Mouse (Mus musculus): Measurements from ENCODE around the gene Zfhx3.
A peak's percentile ranks its signal among the peaks of the same experiment; 100 is the strongest.

Gene Zfhx3

GRCm38 (mm10) chr8:108699011-108699410 lies 756.6 kb downstream of the Zfhx3 start:
- DNase-seq (ENCODE audit: low spot score in 2 of 2): no peak

DNA sequence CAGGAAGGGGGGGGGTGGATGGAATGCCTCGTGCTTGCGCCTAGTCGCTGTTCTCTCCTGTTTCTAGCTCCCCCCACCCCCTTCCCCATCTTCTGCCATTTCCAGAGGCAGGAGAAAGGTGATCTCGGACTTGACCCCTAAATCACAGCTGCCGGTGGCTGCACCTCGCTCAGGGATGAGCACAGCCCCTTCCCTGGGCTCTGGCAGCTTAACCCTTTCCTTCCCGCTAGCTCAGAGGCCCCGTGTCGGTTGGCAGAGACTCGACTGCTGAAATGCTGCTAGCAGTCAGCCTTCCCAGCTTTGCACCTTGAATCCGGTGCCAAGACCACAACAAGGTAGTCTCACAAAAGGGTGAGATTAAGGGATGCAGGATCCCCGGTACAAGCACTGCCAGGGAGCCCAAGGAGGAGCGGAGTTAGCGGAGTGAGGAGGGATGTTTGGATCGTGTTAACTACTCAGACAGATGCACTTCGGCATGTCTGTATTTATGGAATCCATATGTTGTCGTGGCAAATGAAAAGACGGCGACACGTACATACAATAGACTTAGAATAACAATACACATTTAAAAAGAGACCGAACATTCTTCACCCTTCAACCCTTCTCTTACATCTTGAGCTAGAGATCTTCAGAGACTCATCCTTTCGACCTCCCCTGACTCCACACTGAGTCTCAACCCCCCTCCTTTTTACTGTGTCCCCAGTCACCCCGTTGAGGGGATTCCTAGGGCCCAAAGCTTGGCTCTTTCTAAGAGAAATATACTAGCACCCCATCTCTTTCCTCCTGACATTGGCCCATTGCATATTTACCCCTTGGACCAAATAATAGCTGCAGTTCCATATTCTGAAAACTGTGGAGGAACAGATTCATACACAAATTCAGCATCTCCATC lies 757.3 kb downstream of the Zfhx3 start:
- DNase-seq (ENCODE audit: low spot score in 2 of 2): no peak

DNA sequence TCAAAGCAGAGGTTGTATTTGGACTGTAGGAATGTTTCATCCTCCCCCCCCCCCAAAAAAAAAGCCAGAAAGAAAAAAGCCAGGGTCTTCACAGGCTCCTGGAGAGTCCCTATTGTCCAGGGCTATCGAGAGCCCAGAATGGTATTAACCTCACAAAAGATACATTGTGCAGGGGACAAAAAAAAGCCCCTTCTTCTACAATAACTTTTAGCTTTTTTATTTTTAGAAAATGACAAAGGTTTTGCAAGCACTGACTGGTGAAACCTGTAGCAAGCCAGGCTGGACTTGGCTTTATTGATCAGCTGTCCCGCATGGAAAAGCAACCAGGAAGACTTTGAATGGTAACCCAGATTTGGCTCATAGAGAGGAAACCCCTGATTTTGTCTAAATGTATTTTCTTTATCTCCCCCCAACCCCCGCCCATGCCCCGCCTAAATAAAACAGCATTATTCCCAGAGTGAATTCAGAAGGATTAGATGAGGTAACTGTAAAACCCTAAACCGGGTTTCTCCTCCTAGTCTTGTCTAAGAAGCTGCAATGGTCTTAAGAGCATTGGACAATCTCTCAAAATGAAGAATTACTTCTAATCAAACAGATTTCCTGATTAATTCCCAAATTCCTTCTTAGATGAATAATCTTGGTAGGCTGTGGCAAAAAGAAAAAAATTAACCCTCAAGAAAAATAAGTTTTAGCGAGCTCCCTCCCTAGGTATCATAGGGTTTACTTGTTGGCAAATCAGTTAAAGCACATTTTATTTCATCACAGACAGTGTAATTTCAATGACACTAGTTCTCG lies 759.1 kb downstream of the Zfhx3 start:
- no peak for DNase-seq (ENCODE audit: low spot score in 2 of 2)

GRCm38 (mm10) chr8:108702201-108702600 lies 759.8 kb downstream of the Zfhx3 start:
- DNase-seq (ENCODE audit: low spot score in 2 of 2): no peak

GRCm38 (mm10) chr8:108705751-108706150 lies 763.3 kb downstream of the Zfhx3 start:
- no peak for DNase-seq (ENCODE audit: low spot score in 2 of 2)

GRCm38 (mm10) chr8:108706491-108706847 lies 764.0 kb downstream of the Zfhx3 start:
- DNase-seq (ENCODE audit: low spot score in 2 of 2): no peak

GRCm38 (mm10) chr8:108706848-108707541 lies 764.6 kb downstream of the Zfhx3 start:
- no peak for DNase-seq (ENCODE audit: low spot score in 2 of 2)

- no peak for DNase-seq (ENCODE audit: low spot score in 2 of 2)
These were observed 765.3 kb downstream of the Zfhx3 start for GRCm38 (mm10) chr8:108707576-108708281.

- DNase-seq (ENCODE audit: low spot score in 2 of 2): no peak
These were observed 766.5 kb downstream of the Zfhx3 start for GRCm38 (mm10) chr8:108708833-108709387.

GRCm38 (mm10) chr8:108709441-108709840 lies 767.0 kb downstream of the Zfhx3 start:
- no peak for DNase-seq (ENCODE audit: low spot score in 2 of 2)

DNA sequence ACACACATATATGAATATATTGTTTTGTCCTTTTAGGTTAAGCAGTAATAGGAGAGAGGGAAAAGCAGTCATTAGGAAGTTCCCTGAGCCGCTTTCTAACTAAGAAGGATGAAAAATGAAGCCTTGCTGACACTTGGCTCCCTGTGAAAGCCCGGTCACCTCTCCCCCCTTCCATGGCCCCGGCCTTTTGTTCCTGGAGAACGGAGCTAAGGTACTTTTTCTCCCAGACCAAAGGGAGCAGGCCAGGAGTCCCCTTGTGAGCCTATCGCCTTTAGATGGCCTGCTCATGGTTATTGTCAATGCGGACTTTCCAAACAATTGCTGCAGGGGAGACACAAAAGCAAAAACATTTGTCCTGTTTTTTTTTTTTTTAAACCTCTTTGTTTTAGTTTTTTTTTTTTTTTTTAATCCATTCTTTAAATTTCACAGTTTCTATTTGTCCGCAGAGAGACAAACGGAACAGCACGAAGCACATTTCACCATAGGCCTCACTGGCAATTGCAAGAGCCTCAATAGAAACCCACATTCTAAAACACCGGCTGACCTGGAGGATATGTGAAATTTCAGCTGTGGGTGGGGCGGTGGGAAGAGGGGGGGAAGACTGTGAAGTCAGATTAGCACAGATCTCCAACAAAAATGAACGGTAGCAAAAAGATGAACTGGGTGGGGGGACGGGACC lies 767.6 kb downstream of the Zfhx3 start:
- DNase-seq (ENCODE audit: low spot score in 2 of 2): no peak

- DNase-seq (ENCODE audit: low spot score in 2 of 2): no peak
These were observed 768.4 kb downstream of the Zfhx3 start for GRCm38 (mm10) chr8:108710607-108711489.

- DNase-seq (ENCODE audit: low spot score in 2 of 2): no peak
These were observed 769.0 kb downstream of the Zfhx3 start for GRCm38 (mm10) chr8:108711490-108711793.

- DNase-seq (ENCODE audit: low spot score in 2 of 2): no peak
These were observed 769.6 kb downstream of the Zfhx3 start for GRCm38 (mm10) chr8:108712001-108712411.

DNA sequence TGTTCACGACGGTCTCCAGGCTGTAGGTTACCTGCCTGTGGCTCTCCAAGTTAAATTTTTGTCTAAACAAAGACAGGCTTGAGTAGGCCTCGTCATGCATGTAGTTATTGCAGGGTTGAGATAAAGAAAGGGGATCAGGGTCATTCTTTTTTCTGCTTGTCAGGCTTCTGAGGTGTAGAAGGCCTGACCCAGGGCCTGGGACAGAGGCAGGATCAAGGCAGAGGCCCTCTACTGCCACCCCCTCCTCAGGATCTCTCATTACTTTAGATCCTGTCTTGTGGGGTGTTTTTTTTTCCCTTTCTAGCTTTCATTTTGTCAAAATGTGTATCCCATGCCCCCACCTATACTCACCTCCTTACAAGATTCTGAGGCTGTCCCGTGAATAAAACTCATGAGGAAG lies 770.2 kb downstream of the Zfhx3 start:
- DNase-seq (ENCODE audit: low spot score in 2 of 2): no peak

GRCm38 (mm10) chr8:108713346-108714142 lies 771.1 kb downstream of the Zfhx3 start:
- no peak for DNase-seq (ENCODE audit: low spot score in 2 of 2)

- DNase-seq (ENCODE audit: low spot score in 2 of 2): no peak
These were observed 771.7 kb downstream of the Zfhx3 start for GRCm38 (mm10) chr8:108714143-108714635.

DNA sequence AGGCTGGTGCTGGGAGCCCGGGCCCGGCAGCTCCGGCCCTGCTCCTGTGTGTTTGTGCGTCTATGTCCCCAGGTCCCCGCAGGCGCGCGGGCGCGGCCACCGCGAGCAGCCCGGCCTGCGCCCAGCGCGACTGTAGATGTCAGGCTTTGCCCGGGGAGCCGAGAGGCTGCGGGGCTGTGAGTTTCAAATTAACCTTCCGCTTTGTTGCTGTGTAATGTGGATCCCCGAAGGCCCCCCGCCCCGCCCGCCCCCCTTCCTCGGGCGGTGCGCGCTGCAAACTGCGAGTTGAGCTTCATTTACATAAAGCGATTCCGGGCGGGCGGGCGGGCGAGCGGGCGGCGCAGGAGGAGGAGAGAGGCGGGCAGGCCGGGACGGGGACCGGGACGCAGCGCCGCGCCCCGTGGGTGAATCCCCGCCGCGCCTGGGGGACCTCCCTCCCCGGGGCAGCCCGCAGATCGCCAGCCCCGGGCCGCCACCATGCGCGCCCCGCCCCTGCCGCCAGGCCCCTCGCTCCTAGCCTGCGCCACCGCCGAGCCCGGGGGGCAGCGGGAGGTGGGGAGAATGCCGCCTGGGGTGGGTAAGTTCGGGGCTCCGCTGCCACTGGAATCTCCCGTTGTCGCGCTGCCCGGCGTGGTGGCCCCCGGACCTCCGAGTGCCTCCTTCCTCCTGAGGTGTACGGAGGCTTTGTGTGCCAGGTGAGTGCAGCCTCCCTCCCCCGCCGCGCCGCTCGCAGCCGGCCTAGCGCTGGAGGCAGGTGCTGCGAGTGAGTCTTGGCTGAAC lies 772.4 kb downstream of the Zfhx3 start:
- peak; percentile 16 to 42 for DNase-seq (ENCODE audit: low spot score in 2 of 2)
